11 mouse cellular contexts compared by ENCODE assay signal in genomic region chr15:79525979-79526768, GRCm38 (mm10). TPM values are rescaled to one million over a fixed set of nuclear protein-coding genes. Genes with fewer than 3 reads are reported as not detected.
A peak's percentile ranks its signal among the peaks of the same experiment; 100 is the strongest.
DNase-seq lines count a peak whose midpoint lies in the region; ATAC-seq and TF ChIP-seq lines count a peak whose summit lies in the region.
"Had no signal": no experiment of that assay in that cellular context is flagged by ENCODE, and none has a peak within 500 bp of the region (broad histone marks: within the 10 kb centered on the region; RNA-seq: fewer than 3 reads in every experiment).

No protein-coding gene starts in this region.

- ATAC-seq in kidney, postnatal 0 days (replicated peaks; ENCODE audit: low FRiP score, low read depth): no peak
- ATAC-seq in kidney, embryonic 16.5 days (ENCODE audit: low FRiP score, low TSS enrichment): no peak

- H3K27ac ChIP-seq in kidney, postnatal 0 days: 0 out of 2 replicates have a peak overlapping the region, but pooled peaks have one; percentile 19
- no peak overlapping the region for H3K27ac ChIP-seq in kidney, embryonic 16.5 days (ENCODE audit: low read length)
- peak overlapping the region; percentile 39 for H3K27ac ChIP-seq in ES-Bruce4 (ENCODE audit: insufficient read depth, low read length)

- no peak for TF ChIP-seq CTCF in kidney, postnatal 0 days (IDR thresholded peaks at IDR 0.05; ENCODE audit: low read depth)
- no peak for TF ChIP-seq CTCF in ES-Bruce4 (IDR thresholded peaks at IDR 0.05; ENCODE audit: low read depth, low read length)

- no peak for DNase-seq in kidney, postnatal 0 days (ENCODE audit: low spot score)
- DNase-seq in R1 (ENCODE audit: low read depth, low spot score): peak; percentile 41
- DNase-seq in heart, postnatal 4 days: peak; percentile 44
- no peak for DNase-seq in left cerebral cortex, adult 8-10 months (ENCODE audit: low spot score in 2 of 2)
- DNase-seq in yolk sac, embryonic 10.5 days (ENCODE audit: low spot score): no peak
- no peak for DNase-seq in embryo, embryonic 9.5 days (ENCODE audit: extremely low spot score)
- DNase-seq: right cerebral cortex, postnatal 25 days had no signal

- H3K36me3 ChIP-seq in kidney, postnatal 0 days (ENCODE audit: insufficient read depth, low read length): peaks cover 39% of the 10 kb centered on the region
- H3K36me3 ChIP-seq in kidney, embryonic 16.5 days (ENCODE audit: insufficient read depth, low read length): peaks cover 58% of the 10 kb centered on the region
- peaks cover 48% of the 10 kb centered on the region for H3K36me3 ChIP-seq in ES-Bruce4 (ENCODE audit: control insufficient read depth, insufficient read depth, low read length, poor library complexity, severe bottlenecking)

- no peaks in the 10 kb centered on the region for H3K9me3 ChIP-seq in kidney, postnatal 0 days (replicated peaks; ENCODE audit: low read length)
- no peaks in the 10 kb centered on the region for H3K9me3 ChIP-seq in kidney, embryonic 16.5 days (ENCODE audit: low read length)
- H3K9me3 ChIP-seq in ES-Bruce4 (replicated peaks; ENCODE audit: control insufficient read depth, insufficient read depth, low read length, poor library complexity, severe bottlenecking): no peaks in the 10 kb centered on the region; the same call in 1 of the 2 replicates

- 59% methylated on average over 9 of the region's 9 CpGs for WGBS in kidney, postnatal 0 days
- 65% methylated on average over 9 of the region's 9 CpGs for WGBS in kidney, embryonic 16.5 days

- no peaks in the 10 kb centered on the region; the same call in 1 of the 2 replicates for H3K4me1 ChIP-seq in kidney, postnatal 0 days (replicated peaks; ENCODE audit: insufficient read depth, low read length)
- H3K4me1 ChIP-seq in kidney, embryonic 16.5 days (ENCODE audit: insufficient read depth, low read length): peaks cover 12% of the 10 kb centered on the region; the same call in 1 of the 2 replicates
- peaks cover 4% of the 10 kb centered on the region for H3K4me1 ChIP-seq in ES-Bruce4 (ENCODE audit: control insufficient read depth, insufficient read depth, low read length)

- no peak for TF ChIP-seq POLR2A in ES-Bruce4 (IDR thresholded peaks at IDR 0.05; ENCODE audit: insufficient read depth, low read length)

- no peak overlapping the region for H3K4me2 ChIP-seq in kidney, postnatal 0 days (ENCODE audit: low read length)
- H3K4me2 ChIP-seq in kidney, embryonic 16.5 days (replicated peaks; ENCODE audit: low read depth, low read length): no peak overlapping the region

- TF ChIP-seq EP300 in ES-Bruce4 (IDR thresholded peaks at IDR 0.05; ENCODE audit: insufficient read depth, low read depth, low read length): no peak

- H3K4me3 ChIP-seq in kidney, postnatal 0 days (replicated peaks; ENCODE audit: low read depth, low read length): no peak overlapping the region
- H3K4me3 ChIP-seq in kidney, embryonic 16.5 days (ENCODE audit: low read length): no peak overlapping the region
- H3K4me3 ChIP-seq in ES-Bruce4 (ENCODE audit: low read depth, low read length): no peak overlapping the region
- H3K4me3 ChIP-seq: megakaryocyte, embryonic 14.5 days had no signal

- H3K9ac ChIP-seq in kidney, postnatal 0 days (ENCODE audit: low read depth, low read length): no peak overlapping the region
- no peak overlapping the region for H3K9ac ChIP-seq in kidney, embryonic 16.5 days (replicated peaks; ENCODE audit: low read length)
- H3K9ac ChIP-seq in ES-Bruce4 (ENCODE audit: low read depth, poor library complexity, severe bottlenecking): no peak overlapping the region

- H3K27me3 ChIP-seq in kidney, postnatal 0 days (ENCODE audit: insufficient read depth, low read length): no peaks in the 10 kb centered on the region
- H3K27me3 ChIP-seq in kidney, embryonic 16.5 days (ENCODE audit: insufficient read depth, low read length): no peaks in the 10 kb centered on the region
- no peaks in the 10 kb centered on the region for H3K27me3 ChIP-seq in ES-Bruce4 (ENCODE audit: control insufficient read depth, insufficient read depth, low read length, poor library complexity, severe bottlenecking)

RNA-seq across cellular contexts. Expression of gene Kdelr3, which starts 10.0 kb away (rescaled TPM):
- polyA plus RNA-seq in kidney, postnatal 0 days (2015; fragmentation: Nextera tagmentation; extraction: Ambion mirVana): 41.6 and 54.9 TPM in 2 replicates
- 66.2 and 72.9 TPM in 2 replicates for polyA plus RNA-seq in kidney, embryonic 16.5 days (2015; fragmentation: Nextera tagmentation; extraction: Ambion mirVana)
- polyA plus RNA-seq in ES-Bruce4 (2011; ENCODE audit: insufficient read depth, insufficient read length, low read depth, missing spikeins): 41.4 and 43.9 TPM in 2 replicates
- total RNA-seq in heart, postnatal 4 days (2021): 10 to 100 TPM; 25.4 to 25.6 TPM
- total RNA-seq in left cerebral cortex, adult 8-10 months (2022): under 1 TPM; 0.26 to 0.62 (median 0.48) TPM
- total RNA-seq: granulocyte monocyte progenitor cell, adult 5-6 weeks had no signal

RNA-seq across cellular contexts. Expression of gene Ddx17, which starts 20.4 kb away (rescaled TPM):
- polyA plus RNA-seq in kidney, postnatal 0 days (2015; fragmentation: Nextera tagmentation; extraction: Ambion mirVana): 38.6 and 39.9 TPM in 2 replicates
- polyA plus RNA-seq in kidney, embryonic 16.5 days (2015; fragmentation: Nextera tagmentation; extraction: Ambion mirVana): 48.3 and 52.0 TPM in 2 replicates
- 375 and 392 TPM in 2 replicates for polyA plus RNA-seq in ES-Bruce4 (2011; ENCODE audit: insufficient read depth, insufficient read length, low read depth, missing spikeins)
- 100 to 1,000 TPM; 221 to 226 TPM for total RNA-seq in heart, postnatal 4 days (2021)
- total RNA-seq in left cerebral cortex, adult 8-10 months (2022): 100 to 1,000 TPM; 296 to 324 (median 312) TPM

RNA-seq across cellular contexts. Expression of gene Kcnj4, which starts 21.1 kb away (rescaled TPM):
- 0.11 TPM in 1 of 2 replicates, not detected in the other for polyA plus RNA-seq in kidney, postnatal 0 days (2015; fragmentation: Nextera tagmentation; extraction: Ambion mirVana)
- 0.16 TPM in 1 of 2 replicates, not detected in the other for polyA plus RNA-seq in kidney, embryonic 16.5 days (2015; fragmentation: Nextera tagmentation; extraction: Ambion mirVana)
- polyA plus RNA-seq in ES-Bruce4 (2011; ENCODE audit: insufficient read depth, insufficient read length, low read depth, missing spikeins): 4.5 TPM in 2 replicates
- total RNA-seq in heart, postnatal 4 days (2021): 1 to 10 TPM; 1.3 to 1.7 TPM
- 100 to 1,000 TPM; 188 to 236 (median 202) TPM for total RNA-seq in left cerebral cortex, adult 8-10 months (2022)
- total RNA-seq: granulocyte monocyte progenitor cell, adult 5-6 weeks had no signal

Comparison
In these comparisons a context has a peak if more than half of its experiments do, and no peak if none do; other contexts are left out.
1. DNase-seq: peak in R1 (single experiment) and heart, postnatal 4 days (single experiment); none in kidney, postnatal 0 days (single experiment), left cerebral cortex, adult 8-10 months (0 of 2), yolk sac, embryonic 10.5 days (single experiment) and embryo, embryonic 9.5 days (single experiment).